20 mouse cellular contexts compared by ENCODE assay signal in genomic region chr13:3805132-3805531, GRCm38 (mm10). TPM values are rescaled to one million over a fixed set of nuclear protein-coding genes. Genes with fewer than 3 reads are reported as not detected.
DNase-seq lines count a peak whose midpoint lies in the region; ATAC-seq and TF ChIP-seq lines count a peak whose summit lies in the region.
"Had no signal": no experiment of that assay in that cellular context is flagged by ENCODE, and none has a peak within 500 bp of the region (broad histone marks: within the 10 kb centered on the region; RNA-seq: fewer than 3 reads in every experiment).

No protein-coding gene starts in this region.

- H3K4me2 ChIP-seq in heart, embryonic 16.5 days (ENCODE audit: low read depth, low read length): no peak overlapping the region
- H3K4me2 ChIP-seq in lung, embryonic 15.5 days: no peak overlapping the region
- H3K4me2 ChIP-seq: heart, embryonic 12.5 days; hindbrain, embryonic 14.5 days; liver, embryonic 15.5 days had no signal

- TF ChIP-seq EP300 in heart, adult 2 months (IDR thresholded peaks at IDR 0.05; ENCODE audit: insufficient read depth, low read depth, low read length): no peak

- peak overlapping the region; percentile 25; the same call in 1 of the 2 replicates for H3K27ac ChIP-seq in heart, embryonic 16.5 days (ENCODE audit: low read length)
- H3K27ac ChIP-seq in heart, adult 2 months: no peak overlapping the region
- peak overlapping the region; percentile 46; the same call in 1 of the 2 replicates for H3K27ac ChIP-seq in lung, embryonic 15.5 days
- H3K27ac ChIP-seq in midbrain, embryonic 10.5 days (replicated peaks): no peak overlapping the region
- H3K27ac ChIP-seq: hindbrain, embryonic 14.5 days; liver, embryonic 15.5 days had no signal

- no peak for ATAC-seq in heart, embryonic 16.5 days (replicated peaks; ENCODE audit: extremely low read depth, insufficient read depth, low FRiP score)
- ATAC-seq in lung, embryonic 15.5 days (ENCODE audit: borderline replicate concordance, extremely low read depth, low FRiP score, low TSS enrichment): 0 out of 2 replicates have a peak, but pooled peaks have one; percentile 53
- ATAC-seq: forebrain, postnatal 0 days; Patski had no signal

- intact Hi-C loops in heart, adult 2 months (cut with DNase I): no loop called here

- DNase-seq in heart, adult 2 months: no peak
- no peak for DNase-seq in lung, adult 2 months
- peak; percentile 20 to 44 for DNase-seq in kidney, adult 8-10 months
- peak; percentile 34 to 47 for DNase-seq in kidney, postnatal 4 days
- DNase-seq in midbrain, embryonic 10.5 days (ENCODE audit: low spot score): no peak
- no peak for DNase-seq in spleen, postnatal 10 days (ENCODE audit: low spot score in 2 of 2)
- DNase-seq: cerebellum, adult 11 months; cerebellum, postnatal 25 days; forebrain, postnatal 0 days; gastrocnemius, postnatal 10 days; layer of hippocampus, postnatal 36 days; right cerebral cortex, adult 18-20 months; spleen, adult 18-20 months had no signal

- TF ChIP-seq CTCF in heart, adult 2 months (IDR thresholded peaks at IDR 0.05): no peak
- no peak for TF ChIP-seq CTCF in lung, adult 2 months (IDR thresholded peaks at IDR 0.05; ENCODE audit: insufficient read depth, low read length)

- no peak overlapping the region for H3K9ac ChIP-seq in heart, embryonic 16.5 days (ENCODE audit: low read length)
- H3K9ac ChIP-seq in heart, adult 2 months (ENCODE audit: low read depth, low read length): no peak overlapping the region
- no peak overlapping the region for H3K9ac ChIP-seq in lung, embryonic 15.5 days
- H3K9ac ChIP-seq: forebrain, postnatal 0 days; heart, embryonic 12.5 days; hindbrain, embryonic 14.5 days; liver, embryonic 15.5 days had no signal

- no peaks in the 10 kb centered on the region for H3K79me2 ChIP-seq in heart, adult 2 months (replicated peaks; ENCODE audit: control insufficient read depth, insufficient read depth, low read length)

- H3K36me3 ChIP-seq in heart, embryonic 16.5 days (ENCODE audit: control insufficient read depth, insufficient read depth): no peaks in the 10 kb centered on the region
- H3K36me3 ChIP-seq in heart, adult 2 months (ENCODE audit: control insufficient read depth, insufficient read depth, low read length): no peaks in the 10 kb centered on the region
- H3K36me3 ChIP-seq in lung, embryonic 15.5 days: no peaks in the 10 kb centered on the region
- no peaks in the 10 kb centered on the region for H3K36me3 ChIP-seq in midbrain, embryonic 10.5 days
- H3K36me3 ChIP-seq: heart, embryonic 12.5 days; liver, embryonic 15.5 days had no signal

- H3K27me3 ChIP-seq in heart, embryonic 16.5 days (ENCODE audit: control insufficient read depth, insufficient read depth, low read length): no peaks in the 10 kb centered on the region
- no peaks in the 10 kb centered on the region for H3K27me3 ChIP-seq in heart, adult 2 months (ENCODE audit: control insufficient read depth, insufficient read depth, low read length)
- H3K27me3 ChIP-seq in lung, embryonic 15.5 days: no peaks in the 10 kb centered on the region
- no peaks in the 10 kb centered on the region for H3K27me3 ChIP-seq in midbrain, embryonic 10.5 days (ENCODE audit: low read depth, poor library complexity, severe bottlenecking)
- H3K27me3 ChIP-seq: heart, embryonic 12.5 days; liver, embryonic 15.5 days; Patski had no signal

- WGBS in heart, embryonic 16.5 days: 46% methylated on average over 2 of the region's 2 CpGs
- 34% methylated on average over 2 of the region's 2 CpGs for WGBS in heart, adult 2 months
- WGBS in lung, embryonic 15.5 days: 35% methylated on average over 2 of the region's 2 CpGs
- 23% methylated on average over 2 of the region's 2 CpGs for WGBS in lung, adult 2 months
- 72% methylated on average over 2 of the region's 2 CpGs for whole genome bisulfite sequencing in midbrain, embryonic 10.5 days

- no peaks in the 10 kb centered on the region; the same call in 1 of the 2 replicates for H3K4me1 ChIP-seq in heart, embryonic 16.5 days (ENCODE audit: control insufficient read depth, insufficient read depth, low read length)
- no peaks in the 10 kb centered on the region for H3K4me1 ChIP-seq in heart, adult 2 months (ENCODE audit: control insufficient read depth, insufficient read depth, low read length)
- peaks cover 14% of the 10 kb centered on the region; the same call in 1 of the 2 replicates for H3K4me1 ChIP-seq in lung, embryonic 15.5 days
- no peaks in the 10 kb centered on the region; the same call in 1 of the 2 replicates for H3K4me1 ChIP-seq in lung, adult 2 months (ENCODE audit: control insufficient read depth, insufficient read depth, low read length)
- H3K4me1 ChIP-seq in midbrain, embryonic 10.5 days: no peaks in the 10 kb centered on the region
- H3K4me1 ChIP-seq: liver, embryonic 15.5 days had no signal

- H3K4me3 ChIP-seq in heart, embryonic 16.5 days (ENCODE audit: low read length): no peak overlapping the region
- no peak overlapping the region for H3K4me3 ChIP-seq in heart, adult 2 months
- no peak overlapping the region for H3K4me3 ChIP-seq in lung, embryonic 15.5 days
- H3K4me3 ChIP-seq in lung, adult 2 months (replicated peaks; ENCODE audit: extremely low read depth, low read depth, low read length): no peak overlapping the region
- H3K4me3 ChIP-seq in midbrain, embryonic 10.5 days: no peak overlapping the region
- H3K4me3 ChIP-seq: heart, embryonic 12.5 days; liver, embryonic 15.5 days had no signal

- TF ChIP-seq POLR2A in heart, adult 2 months (IDR thresholded peaks at IDR 0.05; ENCODE audit: insufficient read depth, low read depth, low read length): no peak
- no peak for TF ChIP-seq POLR2A in lung, adult 2 months (IDR thresholded peaks at IDR 0.05; ENCODE audit: borderline replicate concordance, extremely low read depth, low read depth, low read length)

- no peaks in the 10 kb centered on the region for H3K9me3 ChIP-seq in heart, embryonic 16.5 days (replicated peaks; ENCODE audit: control insufficient read depth, low read length)
- H3K9me3 ChIP-seq in lung, embryonic 15.5 days: no peaks in the 10 kb centered on the region
- no peaks in the 10 kb centered on the region for H3K9me3 ChIP-seq in midbrain, embryonic 10.5 days (replicated peaks)
- H3K9me3 ChIP-seq: heart, embryonic 12.5 days; liver, embryonic 15.5 days had no signal

RNA-seq across cellular contexts. Expression of gene Calml3, which starts 1.0 kb away (rescaled TPM):
- polyA plus RNA-seq in heart, embryonic 16.5 days (2015; fragmentation: Nextera tagmentation; extraction: Ambion mirVana): 0.14 and 0.22 TPM in 2 replicates
- total RNA-seq in heart, adult 2 months (2021): not detected
- polyA plus RNA-seq in heart, adult 2 months (2012; rRNA removed): 2.7 TPM in 1 of 2 replicates, not detected in the other
- polyA plus RNA-seq in lung, embryonic 15.5 days (2015; fragmentation: Nextera tagmentation; extraction: Ambion mirVana): 0.10 TPM in 1 of 2 replicates, not detected in the other
- 3.6 and 81.6 TPM in 2 replicates for polyA plus RNA-seq in lung, adult 2 months (2012; rRNA removed)
- not detected in 2 replicates for polyA plus RNA-seq in midbrain, embryonic 10.5 days (2016; fragmentation: Nextera tagmentation; extraction: Ambion mirVana)
- total RNA-seq: forebrain, postnatal 0 days; gastrocnemius, postnatal 10 days; layer of hippocampus, postnatal 36 days had no signal
- polyA plus RNA-seq: forebrain, postnatal 0 days; heart, embryonic 12.5 days; hindbrain, embryonic 14.5 days; liver, embryonic 15.5 days had no signal

RNA-seq across cellular contexts. Expression of gene Calm4, which starts 32.4 kb away (rescaled TPM):
- 0.16 TPM in 1 of 2 replicates, not detected in the other for polyA plus RNA-seq in heart, embryonic 16.5 days (2015; fragmentation: Nextera tagmentation; extraction: Ambion mirVana)
- total RNA-seq in heart, adult 2 months (2021): not detected
- not detected in 2 replicates for polyA plus RNA-seq in heart, adult 2 months (2012; rRNA removed)
- polyA plus RNA-seq in lung, embryonic 15.5 days (2015; fragmentation: Nextera tagmentation; extraction: Ambion mirVana): not detected in 2 replicates
- polyA plus RNA-seq in lung, adult 2 months (2012; rRNA removed): 56.0 TPM in 1 of 2 replicates, not detected in the other
- polyA plus RNA-seq in midbrain, embryonic 10.5 days (2016; fragmentation: Nextera tagmentation; extraction: Ambion mirVana): not detected in 2 replicates
- total RNA-seq: forebrain, postnatal 0 days; gastrocnemius, postnatal 10 days; layer of hippocampus, postnatal 36 days had no signal
- polyA plus RNA-seq: forebrain, postnatal 0 days; heart, embryonic 12.5 days; hindbrain, embryonic 14.5 days; limb, embryonic 11.5 days; liver, embryonic 15.5 days; Patski had no signal

RNA-seq across cellular contexts. Expression of gene Calm5, which starts 48.8 kb away (rescaled TPM):
- not detected in 2 replicates for polyA plus RNA-seq in heart, embryonic 16.5 days (2015; fragmentation: Nextera tagmentation; extraction: Ambion mirVana)
- total RNA-seq in heart, adult 2 months (2021): not detected
- polyA plus RNA-seq in heart, adult 2 months (2012; rRNA removed): not detected in 2 replicates
- not detected in 2 replicates for polyA plus RNA-seq in lung, embryonic 15.5 days (2015; fragmentation: Nextera tagmentation; extraction: Ambion mirVana)
- not detected in 2 replicates for polyA plus RNA-seq in lung, adult 2 months (2012; rRNA removed)
- not detected in 2 replicates for polyA plus RNA-seq in midbrain, embryonic 10.5 days (2016; fragmentation: Nextera tagmentation; extraction: Ambion mirVana)
- total RNA-seq: forebrain, postnatal 0 days; gastrocnemius, postnatal 10 days; layer of hippocampus, postnatal 36 days had no signal
- polyA plus RNA-seq: forebrain, postnatal 0 days; heart, embryonic 12.5 days; hindbrain, embryonic 14.5 days; limb, embryonic 11.5 days; liver, embryonic 15.5 days; Patski had no signal

Comparison
In these comparisons a context has a peak if more than half of its experiments do, and no peak if none do; other contexts are left out.
1. H3K27ac ChIP-seq: peak in heart, embryonic 16.5 days (single experiment) and lung, embryonic 15.5 days (single experiment); none in heart, adult 2 months (single experiment) and midbrain, embryonic 10.5 days (single experiment).
2. DNase-seq: peak in kidney, adult 8-10 months (2 of 2) and kidney, postnatal 4 days (2 of 2); none in heart, adult 2 months (0 of 2), lung, adult 2 months (single experiment), midbrain, embryonic 10.5 days (single experiment) and spleen, postnatal 10 days (0 of 2).